Mouse (Mus musculus) spleen, embryonic (tissue): Measurements from ENCODE around the gene Cwh43.

ENCODE experiments used
- CTCF ChIA-PET: fragments of 350-600 bp; sonication (Branson Sonifier 250); formaldehyde crosslinking; loops from one replicate; lab custom pipeline; 2022; lab: Charles Lee

The Cwh43 gene

DNA sequence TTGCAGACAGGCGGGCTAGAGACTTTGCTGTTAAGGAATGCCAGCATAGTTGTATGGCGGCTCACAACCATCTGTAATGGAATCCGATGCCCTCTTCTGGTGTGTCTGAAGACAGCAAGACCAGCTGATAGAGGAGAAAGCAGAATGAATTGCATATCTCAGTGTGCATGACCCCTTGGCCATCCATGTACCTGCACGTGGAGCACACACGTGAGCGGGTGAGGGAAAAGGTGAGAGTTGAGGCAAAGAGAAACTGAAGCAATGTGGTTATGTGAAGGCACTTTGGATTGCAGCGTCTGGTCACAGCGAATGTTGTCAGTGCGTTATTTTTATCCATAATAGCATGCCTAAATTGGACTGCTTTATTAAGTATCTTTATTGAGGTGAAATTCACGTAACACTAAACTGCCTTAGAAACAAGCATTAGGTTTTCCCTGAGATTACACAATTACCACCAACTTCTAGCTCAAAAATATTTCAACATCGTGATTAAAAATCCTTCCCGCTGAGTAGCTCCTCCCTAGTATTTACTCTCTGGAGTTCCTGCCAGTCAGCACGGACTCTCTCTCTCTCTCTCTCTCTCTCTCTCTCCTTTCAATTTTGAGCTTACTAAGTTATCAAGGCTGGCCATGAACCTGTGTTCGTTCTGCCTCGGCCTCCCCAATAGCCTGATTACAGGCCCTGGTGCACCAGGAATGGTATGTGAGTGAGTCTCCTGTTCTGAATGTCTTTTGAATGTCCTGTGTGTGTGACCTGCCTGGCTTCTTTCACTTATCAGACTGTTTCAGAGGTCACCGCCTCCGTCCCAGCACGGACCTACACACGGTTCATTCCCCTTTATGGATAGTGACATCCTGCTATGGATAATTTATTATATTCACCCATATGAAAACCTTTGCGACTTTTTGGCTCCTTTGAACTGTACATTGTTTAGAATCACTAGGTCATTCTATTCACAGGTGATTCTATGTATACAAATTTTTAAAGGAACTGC lies 68.8 kb downstream of the Cwh43 start:
- CTCF ChIA-PET = no interaction called here

DNA sequence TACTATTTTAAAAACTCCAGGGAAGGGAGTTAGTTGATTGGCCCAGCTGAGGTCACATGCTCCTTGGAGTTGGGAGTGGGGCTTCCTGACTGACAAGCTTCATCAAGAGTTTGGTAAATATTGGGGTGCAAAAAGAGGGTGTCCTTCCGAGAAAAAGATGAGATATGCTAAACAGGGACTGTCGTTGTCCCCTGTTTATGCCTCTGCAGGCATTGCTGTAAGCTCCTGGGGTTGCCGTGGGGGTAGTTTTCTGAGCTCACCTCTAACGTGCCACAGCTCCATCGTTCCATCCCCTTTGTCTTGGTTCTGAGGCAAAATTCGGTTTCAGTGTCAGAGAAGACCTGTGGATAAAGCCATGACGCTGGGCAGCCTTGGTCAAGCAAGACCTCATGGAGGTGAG lies 74.8 kb downstream of the Cwh43 start, which contains the start of gene Dcun1d4:
Gene Dcun1d4 (plus strand): TSS at position 301 of the 400 bp plus-strand sequence.
- CTCF ChIA-PET = no interaction called here

DNA sequence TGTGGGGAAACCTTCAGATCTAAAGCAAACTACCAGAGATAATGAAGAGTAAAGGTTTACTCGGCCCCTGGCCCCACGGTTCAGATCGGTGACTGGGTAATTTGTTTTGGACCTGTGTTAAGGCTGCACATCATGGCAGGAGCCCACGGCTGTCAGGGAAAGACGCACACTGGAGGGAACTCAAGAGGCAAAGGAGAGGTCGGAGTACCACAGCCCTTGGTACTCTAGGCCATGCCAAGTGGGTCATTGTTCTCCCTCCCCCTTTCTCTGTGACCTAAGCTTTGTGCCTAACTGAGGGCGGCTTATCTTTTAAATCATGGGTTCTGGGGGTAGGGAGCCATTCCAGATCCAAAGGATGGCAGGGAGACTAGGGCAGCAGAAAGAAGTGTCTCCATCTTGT lies 75.5 kb downstream of the Cwh43 start:
- CTCF ChIA-PET = no interaction called here

DNA sequence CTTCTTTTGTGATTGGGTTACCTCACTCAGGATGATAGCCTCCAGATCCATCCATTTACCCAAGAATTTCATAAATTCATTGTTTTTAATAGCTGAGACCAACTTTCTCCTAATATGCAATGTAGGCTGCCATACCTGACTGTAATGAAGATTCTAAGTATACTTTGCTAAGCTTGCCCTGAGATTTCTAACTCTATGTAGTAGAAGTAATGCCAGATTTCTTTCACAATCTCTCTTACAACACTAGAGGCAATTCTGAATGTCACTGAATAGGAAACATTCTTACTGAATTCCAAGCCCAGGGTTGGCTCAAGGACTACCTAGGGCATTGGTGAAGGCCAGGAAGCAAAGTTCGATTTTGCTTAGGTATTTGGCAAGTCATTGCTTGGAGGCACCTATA lies 76.5 kb downstream of the Cwh43 start:
- CTCF ChIA-PET = interaction anchor here (0.6 kb wide), 1 partner anchor 14 kb away, joined by 4 read pairs; no protein-coding TSS in a partner anchor

- CTCF ChIA-PET = no interaction called here
Observed at GRCm38 (mm10) chr5:73484016-73484615, 78.2 kb downstream of the Cwh43 start.

GRCm38 (mm10) chr5:73486451-73486850 lies 80.6 kb downstream of the Cwh43 start:
- CTCF ChIA-PET = interaction anchor here (0.5 kb wide), 1 partner anchor 332 kb away, joined by 4 read pairs; no protein-coding TSS in a partner anchor

GRCm38 (mm10) chr5:73489915-73490314 lies 84.0 kb downstream of the Cwh43 start:
- CTCF ChIA-PET = no interaction called here

DNA sequence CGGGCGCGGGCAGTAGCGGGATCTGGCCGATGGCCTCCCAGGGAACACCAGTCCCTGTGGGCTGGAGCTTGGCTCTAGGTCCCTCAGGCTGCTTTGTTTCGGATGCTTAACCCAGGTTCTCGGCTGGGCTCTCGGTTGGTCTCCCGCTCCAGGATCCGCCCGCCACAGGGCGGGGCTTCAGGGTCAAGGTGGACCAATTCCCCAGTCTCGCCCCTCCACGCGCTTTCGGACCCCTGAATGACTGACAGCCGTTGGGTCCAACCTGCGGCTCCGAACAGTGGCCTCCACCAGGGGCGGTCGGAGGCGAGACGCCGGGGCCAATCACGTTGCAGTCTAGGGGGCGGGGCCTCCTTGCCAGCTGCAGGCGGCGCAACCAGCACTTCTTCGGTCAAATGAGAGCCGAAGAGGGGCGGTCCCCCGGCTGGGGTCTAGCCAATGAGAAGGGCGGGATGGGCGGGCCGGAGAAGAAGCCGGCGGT lies 84.8 kb downstream of the Cwh43 start:
- CTCF ChIA-PET = no interaction called here

DNA sequence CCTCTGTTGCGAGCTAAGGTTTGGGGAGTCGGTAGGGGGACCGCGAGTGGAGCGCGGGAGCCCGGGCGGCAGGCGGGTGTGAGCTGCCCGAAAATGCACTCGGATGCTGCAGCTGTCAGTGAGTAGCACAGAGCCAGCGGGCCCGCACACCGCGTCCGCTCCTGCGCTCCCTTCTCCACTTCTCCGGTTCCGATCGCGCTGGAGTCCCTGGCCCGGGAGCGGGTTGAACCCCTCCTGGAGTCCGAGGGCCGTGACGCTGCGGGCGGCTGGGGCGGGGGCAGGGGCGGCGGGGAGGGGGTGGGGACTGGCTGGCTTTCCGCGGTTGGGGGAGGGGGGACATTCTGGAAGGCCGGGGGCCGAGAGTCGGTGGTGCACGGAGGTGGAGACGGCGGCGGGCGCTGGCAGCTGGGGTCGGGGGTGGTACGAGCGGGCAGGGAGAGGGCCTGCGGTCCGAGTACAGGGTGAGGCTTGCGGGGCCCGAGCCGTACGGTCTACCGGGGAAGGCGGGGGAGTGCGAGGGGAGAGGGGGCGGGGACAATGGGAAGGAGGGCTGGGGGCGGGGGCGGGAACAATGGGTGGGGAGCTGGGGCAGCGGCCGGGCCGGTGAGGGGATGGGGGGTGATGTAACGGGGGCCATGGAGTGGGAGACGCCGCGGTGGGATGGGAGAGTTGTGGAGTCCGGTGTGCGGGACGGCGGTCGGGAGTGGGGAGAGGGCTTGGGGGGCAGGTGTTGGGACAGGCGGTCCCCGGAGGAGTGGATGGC lies 85.4 kb downstream of the Cwh43 start:
- CTCF ChIA-PET = no interaction called here

DNA sequence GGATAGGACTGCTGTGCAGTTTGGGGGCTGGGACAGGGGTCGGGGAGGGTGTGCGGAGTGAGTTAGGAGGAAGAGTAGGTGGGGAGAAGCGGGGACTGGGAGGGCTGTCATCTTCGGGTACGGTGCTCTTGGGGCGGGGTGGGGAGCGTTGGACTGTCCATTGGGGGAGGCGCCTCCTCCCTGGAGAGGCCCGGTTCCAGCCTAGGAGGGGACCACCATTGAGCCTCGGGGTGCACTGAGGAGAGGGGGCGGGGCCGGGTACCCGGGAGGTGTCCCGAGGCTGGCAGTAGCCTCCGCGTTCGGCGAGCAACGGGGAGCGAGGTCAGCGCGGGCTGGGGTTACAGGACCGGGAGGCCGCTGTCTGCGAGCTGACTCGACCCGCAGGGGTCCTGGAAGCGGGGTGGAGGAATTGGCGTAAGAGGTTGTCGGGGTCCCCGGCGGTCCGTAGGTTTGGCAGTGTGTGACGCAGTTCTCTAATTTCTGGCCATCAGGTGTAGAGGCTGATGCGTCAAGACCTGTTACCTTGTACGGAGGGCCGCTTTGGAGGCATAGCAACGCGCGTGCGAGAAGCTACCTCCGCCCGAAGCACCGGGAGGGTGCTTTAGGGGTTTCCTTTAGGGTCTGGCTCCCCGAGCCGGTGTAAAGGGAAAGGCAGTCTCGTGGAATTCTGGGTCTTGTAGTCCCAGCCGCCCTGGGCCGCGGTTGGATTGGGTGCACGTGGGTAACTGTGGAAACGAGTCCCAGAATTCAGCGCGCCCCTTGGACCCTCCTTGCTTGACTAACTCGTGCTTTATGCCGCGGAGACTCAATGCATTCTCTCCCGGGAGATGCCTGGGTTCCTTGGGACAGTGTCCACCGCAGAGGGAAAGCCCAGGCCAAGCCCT lies 86.2 kb downstream of the Cwh43 start:
- CTCF ChIA-PET = no interaction called here

GRCm38 (mm10) chr5:73497401-73497800 lies 91.5 kb downstream of the Cwh43 start:
- CTCF ChIA-PET = no interaction called here

- CTCF ChIA-PET = no interaction called here
Observed at GRCm38 (mm10) chr5:73498559-73498958, 92.7 kb downstream of the Cwh43 start.

- CTCF ChIA-PET = no interaction called here
Observed at GRCm38 (mm10) chr5:73500867-73501440, 95.1 kb downstream of the Cwh43 start.

GRCm38 (mm10) chr5:73502422-73502821 lies 96.5 kb downstream of the Cwh43 start:
- CTCF ChIA-PET = no interaction called here
